Mouse (Mus musculus) olfactory bulb, adult 2 months (tissue): Measurements from ENCODE around the gene Slc25a54.

Experiments
- CTCF ChIP-seq: fragments of 200-500 bp; IDR thresholded peaks from 2 replicates; pipeline ENCODE4 v1.5.1; 2012; ENCODE audit warnings: low read depth, mild to moderate bottlenecking, low read length, moderate library complexity; ENCODE audit not compliant: insufficient read depth
- POLR2A ChIP-seq: fragments of 200-500 bp; IDR thresholded peaks from 2 replicates; pipeline ENCODE4 v1.6.1; 2012; ENCODE audit warnings: mild to moderate bottlenecking, low read depth, low read length, moderate library complexity; ENCODE audit not compliant: insufficient read depth

- TF ChIP-seq POLR2A (no peak), CTCF (no peak)
Observed at GRCm38 (mm10) chr3:109080169-109080568, at the start of gene Slc25a54.
